Mouse (Mus musculus): ENCODE data around the gene Sdhaf2. TPM values are rescaled to one million over a fixed set of nuclear protein-coding genes. Genes with fewer than 3 reads are reported as not detected.

Sdhaf2 gene
- 10 to 100 TPM; 81.5 to 85.0 TPM for polyA plus RNA-seq (2017; shearing (Covaris generic))

GRCm38 (mm10) chr19:10525910-10526309 lies at the start of gene Sdhaf2:
Gene Sdhaf2, minus strand, starts transcription at chr19:10526142.

GRCm38 (mm10) chr19:10555624-10556510 lies 29.9 kb upstream of the Sdhaf2 start, which contains the start of gene Tmem216:
Gene Tmem216, minus strand, starts transcription at chr19:10556238.

GRCm38 (mm10) chr19:10525106-10525901 lies 638 bp downstream of the Sdhaf2 start, which contains the start of gene Cpsf7:
Gene Cpsf7, plus strand, starts transcription at chr19:10525266.

GRCm38 (mm10) chr19:10482703-10483102 lies 43.2 kb downstream of the Sdhaf2 start, which contains the start of gene Ppp1r32:
Gene Ppp1r32, minus strand, starts transcription at chr19:10482928.

GRCm38 (mm10) chr19:10456752-10457483 lies 69.0 kb downstream of the Sdhaf2 start, which contains the start of gene Lrrc10b:
Gene Lrrc10b, minus strand, starts transcription at chr19:10457473.

Other genes with a start within 250 kb of the Sdhaf2 start
- gene Dagla, start 221.3 kb downstream of the Sdhaf2 start, polyA plus RNA-seq (2017; shearing (Covaris generic)) = under 1 TPM; 0.14 to 0.18 TPM
- under 1 TPM in 1 of 2 experiments, not detected in 1; 0.17 TPM for gene Syt7, start 137.1 kb downstream of the Sdhaf2 start, polyA plus RNA-seq (2017; shearing (Covaris generic))
- gene Lrrc10b, start 68.7 kb downstream of the Sdhaf2 start, polyA plus RNA-seq (2017; shearing (Covaris generic)) = not detected
- gene Ppp1r32, start 43.2 kb downstream of the Sdhaf2 start, polyA plus RNA-seq (2017; shearing (Covaris generic)) = under 1 TPM in 1 of 2 experiments, not detected in 1; 0.17 TPM
- gene Cpsf7, start 876 bp downstream of the Sdhaf2 start, polyA plus RNA-seq (2017; shearing (Covaris generic)) = 10 to 100 TPM; 29.3 to 29.9 TPM
- 1 to 10 TPM; 6.3 to 8.8 TPM for gene Tmem216, start 30.1 kb upstream of the Sdhaf2 start, polyA plus RNA-seq (2017; shearing (Covaris generic))
- gene Cyb561a3, start 51.0 kb upstream of the Sdhaf2 start, polyA plus RNA-seq (2017; shearing (Covaris generic)) = 10 to 100 TPM; 27.3 to 45.9 TPM
- gene Tmem138, start 51.2 kb upstream of the Sdhaf2 start, polyA plus RNA-seq (2017; shearing (Covaris generic)) = 10 to 100 TPM; 13.4 to 17.6 TPM
- gene Ddb1, start 79.2 kb upstream of the Sdhaf2 start, polyA plus RNA-seq (2017; shearing (Covaris generic)) = 100 to 1,000 TPM; 120 to 148 TPM
- gene Tkfc, start 79.5 kb upstream of the Sdhaf2 start, polyA plus RNA-seq (2017; shearing (Covaris generic)) = 10 to 100 TPM in 1 of 2 experiments, 1 to 10 TPM in 1; 8.9 to 11.9 TPM
- gene Vwce, start 108.1 kb upstream of the Sdhaf2 start, polyA plus RNA-seq (2017; shearing (Covaris generic)) = under 1 TPM in 1 of 2 experiments, not detected in 1; 0.38 TPM
- gene Pga5, start 151.9 kb upstream of the Sdhaf2 start, polyA plus RNA-seq (2017; shearing (Covaris generic)) = not detected
- gene Vps37c, start 162.6 kb upstream of the Sdhaf2 start, polyA plus RNA-seq (2017; shearing (Covaris generic)) = 10 to 100 TPM; 19.3 to 24.5 TPM
- gene Cd5, start 212.9 kb upstream of the Sdhaf2 start, polyA plus RNA-seq (2017; shearing (Covaris generic)) = 100 to 1,000 TPM; 458 to 705 TPM

All from activated CD4-positive, CD25-positive, alpha-beta regulatory T cell (primary cell).